Mouse (Mus musculus) midbrain, embryonic 16.5 days (tissue): ENCODE data around the gene Myrf. TPM values are rescaled to one million over a fixed set of nuclear protein-coding genes. Genes with fewer than 3 reads are reported as not detected.

ENCODE experiments used
- ATAC-seq: fragments of 200-750 bp; cut with Nextera tagmentation; 2 replicates; pipeline ENCODE4 v1.8.0; 2017; ENCODE audit warnings: moderate TSS enrichment
- H3K27ac ChIP-seq: fragments of 300-500 bp; sonication (generic); 2 replicates; pipeline ENCODE4 v1.5.1; 2014; ENCODE audit warnings: mild to moderate bottlenecking, low read length, mixed read lengths
- H3K27me3 ChIP-seq: fragments of 300-500 bp; sonication (generic); 2 replicates; pipeline ENCODE4 v1.6.1; 2014; ENCODE audit warnings: low read depth, low read length, mixed read lengths; ENCODE audit not compliant: control insufficient read depth, insufficient read depth
- H3K36me3 ChIP-seq: fragments of 300-500 bp; sonication (generic); 2 replicates; pipeline ENCODE4 v1.6.1; 2014; ENCODE audit warnings: mild to moderate bottlenecking, low read length, moderate library complexity, mixed read lengths; ENCODE audit not compliant: control insufficient read depth, insufficient read depth
- H3K4me1 ChIP-seq: fragments of 300-500 bp; sonication (generic); 2 replicates; pipeline ENCODE4 v1.6.1; 2014; ENCODE audit warnings: mild to moderate bottlenecking, low read length, mixed read lengths; ENCODE audit not compliant: control insufficient read depth, insufficient read depth
- H3K4me2 ChIP-seq: fragments of 300-500 bp; sonication (generic); 2 replicates; pipeline ENCODE4 v1.6.1; 2014; ENCODE audit warnings: mild to moderate bottlenecking, low read length, mixed read lengths
- H3K4me3 ChIP-seq: fragments of 300-500 bp; sonication (generic); 2 replicates; pipeline ENCODE4 v1.5.1; 2014; ENCODE audit warnings: low read depth, mild to moderate bottlenecking, low read length, moderate library complexity, mixed read lengths
- H3K9ac ChIP-seq: fragments of 300-500 bp; sonication (generic); 2 replicates; pipeline ENCODE4 v1.6.1; 2014; ENCODE audit warnings: low read depth, low read length, mixed read lengths
- H3K9me3 ChIP-seq: fragments of 300-500 bp; sonication (generic); replicated peaks from 2 replicates; pipeline ENCODE4 v1.6.1; 2014; ENCODE audit warnings: mild to moderate bottlenecking, low read length, mixed read lengths; ENCODE audit not compliant: control insufficient read depth, poor library complexity, severe bottlenecking
- WGBS: fragments of 180-500 bp; shearing (Covaris S2); extraction: QIAGEN DNeasy Blood & Tissue Kit; methylation state at CpG from one replicate; pipeline ENCODE4 v1.1.7; 2014; 5-methylcytosine and 5-hydroxymethylcytosine counted together
- polyA plus RNA-seq: library from polyadenylated mRNA; unstranded; fragments of >200 nt; fragmentation: Nextera tagmentation; extraction: Ambion mirVana; gene quantifications from 2 replicates; pipeline ENCODE4 v1.2.1, GENCODE M21; 2015

Gene Myrf
- polyA plus RNA-seq, 1 experiment from 2014 or later: 0.82 TPM

DNA sequence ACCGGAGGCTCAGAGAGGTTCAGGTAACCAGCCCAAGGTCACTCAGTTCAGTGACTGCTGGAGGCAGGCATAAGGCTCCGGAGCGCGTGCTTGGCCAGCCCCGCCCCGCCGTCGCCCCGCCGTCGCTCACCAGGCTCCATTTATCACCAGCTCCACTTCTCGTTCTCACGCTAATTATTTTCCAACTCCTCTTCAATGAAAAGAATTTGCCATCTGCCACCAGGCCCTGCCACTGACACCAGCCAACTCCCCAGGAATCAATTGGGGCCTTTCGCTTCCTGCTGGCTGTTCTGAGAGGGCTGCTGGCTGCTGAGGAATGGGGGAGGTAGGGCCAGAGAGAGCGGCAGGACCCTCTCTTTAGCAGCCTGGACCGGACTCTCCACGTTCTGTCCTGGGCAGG, 36.8 kb upstream of the Myrf start:
- no peaks in the 10 kb centered on the region for H3K36me3 ChIP-seq
- no peaks in the 10 kb centered on the region for H3K27me3 ChIP-seq

DNA sequence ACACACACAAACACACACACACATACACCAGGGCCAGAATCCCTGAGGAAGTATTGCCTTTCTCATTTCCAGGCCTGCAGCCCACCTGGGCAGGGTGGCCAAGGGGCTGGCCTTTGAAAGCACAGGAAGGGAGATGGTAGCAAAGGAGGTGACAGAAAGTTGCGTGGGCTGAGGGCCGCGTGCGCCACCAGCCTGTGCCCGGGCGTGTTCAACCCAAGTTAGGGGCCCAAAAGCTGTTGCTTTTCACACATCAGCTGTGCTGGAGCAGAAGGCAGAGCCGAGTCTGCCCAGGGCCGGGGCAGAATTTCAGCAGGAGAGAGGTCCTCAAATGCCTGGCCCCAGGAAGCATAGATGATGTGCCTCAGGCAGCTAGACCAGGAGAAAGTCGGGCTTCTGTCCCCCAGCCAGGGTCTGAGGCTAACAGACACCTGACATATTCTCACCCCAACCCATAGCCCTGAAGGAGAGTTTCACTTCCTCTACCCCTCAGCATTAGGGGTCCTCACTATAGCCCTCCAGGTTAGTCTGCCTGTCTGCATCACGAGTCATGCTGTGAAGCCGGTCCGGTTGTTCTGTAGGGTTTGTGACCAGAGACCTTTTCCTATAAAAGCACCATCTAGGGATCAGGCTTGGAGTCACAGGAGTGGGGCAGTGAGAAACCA, 36.1 kb upstream of the Myrf start:
- peaks cover 22% of the 10 kb centered on the region; the same call in 1 of the 2 replicates for H3K4me1 ChIP-seq
- WGBS: 74% methylated on average over 12 of the region's 12 CpGs
- no peak overlapping the region for H3K27ac ChIP-seq
- no peak overlapping the region for H3K4me3 ChIP-seq
- H3K9ac ChIP-seq: no peak overlapping the region
- no peaks in the 10 kb centered on the region for H3K9me3 ChIP-seq
- H3K4me2 ChIP-seq: no peak overlapping the region
- H3K27me3 ChIP-seq: no peaks in the 10 kb centered on the region
- ATAC-seq: no peak
- no peaks in the 10 kb centered on the region for H3K36me3 ChIP-seq

More for the DNA sequence above, 36.8 kb upstream of the Myrf start:
- Histone ChIP-seq H3K4me3 (no peak overlapping the region), H3K9ac (no peak overlapping the region), H3K4me2 (no peak overlapping the region), H3K9me3 (no peaks in the 10 kb centered on the region), H3K4me1 (peaks cover 22% of the 10 kb centered on the region; the same call in 1 of the 2 replicates), H3K27ac (no peak overlapping the region)
- WGBS: 6% methylated on average over 17 of the region's 17 CpGs
- no peak for ATAC-seq

DNA sequence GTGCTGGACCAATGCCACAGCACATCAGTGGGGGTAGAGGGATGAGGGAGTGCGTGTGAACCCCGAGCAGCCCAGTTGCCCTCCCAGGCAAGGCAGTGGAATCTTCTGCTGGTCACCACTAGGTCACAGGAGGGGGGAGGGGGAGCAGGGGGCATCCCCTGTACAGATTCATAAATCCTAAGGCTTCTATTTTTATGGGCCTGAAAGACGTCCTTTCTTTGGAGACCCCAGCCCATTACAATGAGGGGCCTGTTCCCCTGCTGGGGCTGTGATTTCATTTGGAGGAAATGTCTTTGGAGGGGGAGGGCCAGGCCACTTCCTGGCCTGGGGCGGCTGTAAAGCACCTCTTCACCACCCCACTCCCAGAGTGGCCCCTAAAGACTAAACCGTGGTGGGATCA, 33.5 kb upstream of the Myrf start:
- 35% methylated on average over 5 of the region's 5 CpGs for WGBS
- ATAC-seq: no peak
- no peak overlapping the region for H3K4me3 ChIP-seq

DNA sequence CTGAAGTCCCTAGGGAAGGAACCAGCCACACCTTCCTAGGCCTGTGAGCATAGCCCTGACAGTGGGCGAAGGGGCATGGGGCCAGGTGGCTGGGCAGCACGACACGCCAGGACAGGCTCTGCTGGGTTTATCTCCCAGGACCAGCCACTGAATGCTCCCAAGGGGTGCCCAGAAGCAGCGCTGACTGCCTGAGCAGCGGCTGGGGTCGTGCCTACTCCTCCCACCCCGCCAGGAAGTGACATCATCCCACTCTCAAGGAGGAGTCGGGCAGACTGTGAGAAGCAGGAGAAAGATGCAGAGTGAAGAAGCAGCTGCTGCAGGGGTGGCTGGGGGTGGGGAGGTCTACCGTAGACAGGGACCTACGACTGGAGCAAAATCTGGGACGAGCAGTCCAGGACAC, 32.2 kb upstream of the Myrf start:
- Histone ChIP-seq H3K4me2 (peak overlapping the region; percentile 41), H3K9ac (peak overlapping the region; percentile 48; the same call in 1 of the 2 replicates), H3K9me3 (no peaks in the 10 kb centered on the region), H3K4me1 (peaks cover 19% of the 10 kb centered on the region; the same call in 1 of the 2 replicates), H3K4me3 (no peak overlapping the region), H3K27ac (no peak overlapping the region), H3K27me3 (no peaks in the 10 kb centered on the region), H3K36me3 (no peaks in the 10 kb centered on the region)
- 21% methylated on average over 11 of the region's 11 CpGs for WGBS
- peak; percentile 61 for ATAC-seq

More for the DNA sequence above, 33.5 kb upstream of the Myrf start:
- Histone ChIP-seq H3K4me1 (peaks cover 22% of the 10 kb centered on the region; the same call in 1 of the 2 replicates), H3K9me3 (no peaks in the 10 kb centered on the region), H3K36me3 (no peaks in the 10 kb centered on the region), H3K27ac (no peak overlapping the region), H3K9ac (no peak overlapping the region), H3K4me2 (no peak overlapping the region), H3K27me3 (no peaks in the 10 kb centered on the region)

DNA sequence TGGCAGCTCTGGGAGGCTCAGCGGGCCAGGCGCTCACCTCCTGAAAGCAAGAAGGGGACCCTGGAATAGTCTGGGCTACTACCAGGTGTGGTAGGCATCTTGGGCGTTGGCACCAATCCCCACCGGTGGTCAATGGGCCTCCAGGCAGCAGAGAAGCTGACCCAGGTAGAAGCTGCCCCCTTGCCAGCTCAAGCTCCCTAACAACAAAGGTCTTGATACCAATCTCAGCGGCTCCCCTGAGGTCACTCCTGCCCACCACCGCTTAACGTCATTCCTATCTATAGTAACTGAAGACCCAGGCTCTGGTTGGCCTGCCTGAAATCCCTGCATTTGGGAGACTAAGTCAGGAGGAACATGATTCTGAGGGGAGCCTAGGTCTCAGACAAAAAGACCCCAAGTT, 31.0 kb upstream of the Myrf start:
- Histone ChIP-seq H3K27ac (no peak overlapping the region), H3K27me3 (no peaks in the 10 kb centered on the region), H3K4me2 (no peak overlapping the region), H3K4me3 (no peak overlapping the region), H3K4me1 (peaks cover 12% of the 10 kb centered on the region; the same call in 1 of the 2 replicates), H3K36me3 (no peaks in the 10 kb centered on the region), H3K9me3 (no peaks in the 10 kb centered on the region), H3K9ac (no peak overlapping the region)
- 88% methylated on average over 7 of the region's 7 CpGs for WGBS
- ATAC-seq: no peak

DNA sequence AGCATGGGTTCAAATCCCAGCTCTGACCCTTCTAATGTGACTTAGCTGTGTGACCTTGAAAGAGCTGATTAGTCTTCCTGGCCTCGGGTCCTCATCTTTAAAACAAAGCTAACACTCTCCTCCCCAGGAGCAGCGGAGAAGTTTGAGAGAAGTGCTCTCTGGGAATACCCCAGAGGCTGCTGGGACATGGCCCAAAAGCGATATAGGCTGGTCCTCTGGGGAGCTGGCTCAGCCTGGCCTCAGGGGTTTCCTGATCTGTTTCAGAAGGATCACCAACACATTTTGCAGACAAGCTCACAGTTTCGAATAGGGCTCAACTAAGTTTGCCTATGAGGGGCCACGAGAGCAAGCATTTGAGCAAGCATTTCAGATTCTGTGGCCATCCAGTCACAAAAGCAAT, 29.8 kb upstream of the Myrf start:
- WGBS: 87% methylated on average over 5 of the region's 5 CpGs
- Histone ChIP-seq H3K4me2 (no peak overlapping the region), H3K4me1 (peaks cover 12% of the 10 kb centered on the region; the same call in 1 of the 2 replicates), H3K27me3 (no peaks in the 10 kb centered on the region), H3K27ac (no peak overlapping the region), H3K36me3 (no peaks in the 10 kb centered on the region), H3K9me3 (no peaks in the 10 kb centered on the region), H3K9ac (no peak overlapping the region), H3K4me3 (no peak overlapping the region)
- ATAC-seq: no peak

DNA sequence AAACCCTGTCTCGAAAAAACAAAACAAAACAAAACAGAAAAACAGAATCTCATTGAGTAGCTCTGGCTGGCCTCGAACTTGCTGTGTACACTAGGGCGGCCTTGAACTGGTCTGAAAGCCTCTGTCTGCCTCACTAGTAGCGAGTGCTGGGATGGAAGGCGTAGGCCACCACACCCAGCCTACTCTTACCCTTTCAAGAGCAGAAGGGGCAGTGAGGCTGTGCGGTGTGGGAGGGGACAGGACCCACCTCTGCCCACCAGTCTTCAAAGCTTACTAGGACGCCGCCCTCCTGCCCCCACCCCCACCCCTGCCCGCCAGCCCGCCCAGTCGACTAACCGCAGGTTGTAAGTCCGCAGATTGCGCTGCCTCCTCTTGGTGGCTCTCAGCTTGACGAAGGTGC, 28.3 kb upstream of the Myrf start:
- WGBS: 80% methylated on average over 15 of the region's 15 CpGs
- H3K4me3 ChIP-seq: no peak overlapping the region
- no peak for ATAC-seq

DNA sequence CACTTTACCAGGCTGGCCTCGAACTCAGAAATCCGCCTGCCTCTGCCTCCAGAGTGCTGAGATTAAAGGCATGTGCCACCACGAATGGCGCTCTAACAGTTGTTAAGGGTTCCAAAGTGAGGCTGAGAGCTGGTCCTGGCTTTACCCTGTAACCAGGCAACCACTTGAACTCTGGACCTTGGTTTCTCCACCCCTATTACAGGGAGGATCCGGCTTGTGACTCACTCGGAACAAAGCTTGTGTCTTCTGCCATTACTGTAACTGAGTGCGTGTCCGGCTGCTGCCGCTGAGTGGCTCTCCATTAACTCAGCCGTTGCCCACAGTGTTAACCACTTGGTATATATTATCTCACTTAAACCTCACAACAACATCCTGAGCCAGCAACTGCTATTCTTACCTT, 27.4 kb upstream of the Myrf start:
- Histone ChIP-seq H3K9me3 (no peaks in the 10 kb centered on the region), H3K36me3 (peaks cover 3% of the 10 kb centered on the region; the same call in 1 of the 2 replicates), H3K4me1 (peaks cover 8% of the 10 kb centered on the region; the same call in 1 of the 2 replicates), H3K4me2 (no peak overlapping the region), H3K9ac (no peak overlapping the region), H3K4me3 (no peak overlapping the region), H3K27me3 (no peaks in the 10 kb centered on the region; the same call in 1 of the 2 replicates), H3K27ac (no peak overlapping the region)
- no peak for ATAC-seq
- 90% methylated on average over 10 of the region's 10 CpGs for WGBS

More for the DNA sequence above, 28.3 kb upstream of the Myrf start:
- Histone ChIP-seq H3K4me1 (peaks cover 12% of the 10 kb centered on the region; the same call in 1 of the 2 replicates), H3K27ac (no peak overlapping the region), H3K9ac (no peak overlapping the region), H3K4me2 (no peak overlapping the region), H3K9me3 (no peaks in the 10 kb centered on the region), H3K27me3 (no peaks in the 10 kb centered on the region), H3K36me3 (no peaks in the 10 kb centered on the region)

DNA sequence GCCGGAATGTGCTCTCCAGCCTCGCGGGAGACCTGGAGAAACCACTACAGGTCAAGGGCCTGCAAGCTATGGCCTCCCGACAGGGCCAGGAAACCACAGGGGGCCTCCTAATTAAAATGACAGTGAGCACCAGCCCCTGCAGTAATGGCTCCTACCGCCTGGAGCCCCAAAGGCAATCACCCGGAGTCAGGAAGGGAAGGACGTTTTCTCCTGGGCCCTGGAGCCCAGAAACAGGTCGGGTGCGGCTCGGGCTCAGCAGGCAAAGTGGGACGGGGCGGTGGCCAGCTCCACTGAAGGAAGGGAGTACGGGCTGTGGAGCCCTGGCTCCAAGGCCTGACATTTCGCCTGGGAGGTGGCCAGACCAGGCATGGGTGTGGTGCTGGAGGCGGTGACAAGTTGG, 26.5 kb upstream of the Myrf start:
- H3K27ac ChIP-seq: no peak overlapping the region
- H3K4me3 ChIP-seq: no peak overlapping the region
- peaks cover 10% of the 10 kb centered on the region for H3K36me3 ChIP-seq
- no peak overlapping the region for H3K4me2 ChIP-seq
- no peak for ATAC-seq
- H3K4me1 ChIP-seq: peaks cover 2% of the 10 kb centered on the region; the same call in 1 of the 2 replicates
- H3K9me3 ChIP-seq: no peaks in the 10 kb centered on the region
- H3K9ac ChIP-seq: peak overlapping the region; percentile 28; the same call in 1 of the 2 replicates
- no peaks in the 10 kb centered on the region; the same call in 1 of the 2 replicates for H3K27me3 ChIP-seq
- WGBS: 18% methylated on average over 15 of the region's 15 CpGs
